Mouse (Mus musculus) kidney, postnatal 0 days (tissue): ENCODE results near the gene Thra. TPM values are rescaled to one million over a fixed set of nuclear protein-coding genes. Genes with fewer than 3 reads are reported as not detected.

Source experiments
- ATAC-seq: fragments of 200-750 bp; cut with Nextera tagmentation; replicated peaks from 2 replicates; pipeline ENCODE4 v1.8.0; 2017; ENCODE audit warnings: low read depth, moderate number of reproducible peaks, moderate TSS enrichment, moderate library complexity; ENCODE audit not compliant: low FRiP score
- DNase-seq: peaks from one replicate; pipeline ENCODE4 v3.0.0-alpha.2; 2016; ENCODE audit warnings: low spot score
- H3K27ac ChIP-seq: fragments of 300-500 bp; sonication (generic); 2 replicates; pipeline ENCODE4 v1.5.1; 2014; ENCODE audit warnings: mild to moderate bottlenecking
- H3K27me3 ChIP-seq: fragments of 300-500 bp; sonication (generic); 2 replicates; pipeline ENCODE4 v1.6.1; 2014; ENCODE audit warnings: low read length, mixed read lengths; ENCODE audit not compliant: insufficient read depth
- H3K36me3 ChIP-seq: fragments of 300-500 bp; sonication (generic); 2 replicates; pipeline ENCODE4 v1.6.1; 2014; ENCODE audit warnings: low read length, mixed read lengths; ENCODE audit not compliant: insufficient read depth
- H3K4me1 ChIP-seq: fragments of 300-500 bp; sonication (generic); replicated peaks from 2 replicates; pipeline ENCODE4 v1.6.1; 2014; ENCODE audit warnings: antibody characterized with exemption, low read length, mixed read lengths; ENCODE audit not compliant: insufficient read depth
- H3K4me2 ChIP-seq: fragments of 300-500 bp; sonication (generic); 2 replicates; pipeline ENCODE4 v1.6.1; 2014; ENCODE audit warnings: mild to moderate bottlenecking, low read length, moderate library complexity, mixed read lengths
- H3K4me3 ChIP-seq: fragments of 300-500 bp; sonication (generic); replicated peaks from 2 replicates; pipeline ENCODE4 v1.5.1; 2014; ENCODE audit warnings: low read depth, low read length
- H3K9ac ChIP-seq: fragments of 300-500 bp; sonication (generic); 2 replicates; pipeline ENCODE4 v1.6.1; 2014; ENCODE audit warnings: low read depth, low read length
- H3K9me3 ChIP-seq: fragments of 300-500 bp; sonication (generic); replicated peaks from 2 replicates; pipeline ENCODE4 v1.6.1; 2016; ENCODE audit warnings: low read length, inconsistent platforms, mixed read lengths
- CTCF ChIP-seq: IDR thresholded peaks from 2 replicates; pipeline ENCODE4 v1.5.1; 2016; ENCODE audit warnings: antibody characterized with exemption, low read depth, mild to moderate bottlenecking, moderate library complexity
- WGBS: fragments of 180-500 bp; shearing (Covaris S2); extraction: QIAGEN DNeasy Blood & Tissue Kit; methylation state at CpG from one replicate; pipeline ENCODE4 v1.1.7; 2014; 5-methylcytosine and 5-hydroxymethylcytosine counted together
- polyA plus RNA-seq: library from polyadenylated mRNA; unstranded; fragments of >200 nt; fragmentation: Nextera tagmentation; extraction: Ambion mirVana; gene quantifications from 2 replicates; pipeline ENCODE4 v1.2.1, GENCODE M21; 2015

The Thra gene
- polyA plus RNA-seq, 1 experiment from 2014 or later, result 26.1 TPM

DNA sequence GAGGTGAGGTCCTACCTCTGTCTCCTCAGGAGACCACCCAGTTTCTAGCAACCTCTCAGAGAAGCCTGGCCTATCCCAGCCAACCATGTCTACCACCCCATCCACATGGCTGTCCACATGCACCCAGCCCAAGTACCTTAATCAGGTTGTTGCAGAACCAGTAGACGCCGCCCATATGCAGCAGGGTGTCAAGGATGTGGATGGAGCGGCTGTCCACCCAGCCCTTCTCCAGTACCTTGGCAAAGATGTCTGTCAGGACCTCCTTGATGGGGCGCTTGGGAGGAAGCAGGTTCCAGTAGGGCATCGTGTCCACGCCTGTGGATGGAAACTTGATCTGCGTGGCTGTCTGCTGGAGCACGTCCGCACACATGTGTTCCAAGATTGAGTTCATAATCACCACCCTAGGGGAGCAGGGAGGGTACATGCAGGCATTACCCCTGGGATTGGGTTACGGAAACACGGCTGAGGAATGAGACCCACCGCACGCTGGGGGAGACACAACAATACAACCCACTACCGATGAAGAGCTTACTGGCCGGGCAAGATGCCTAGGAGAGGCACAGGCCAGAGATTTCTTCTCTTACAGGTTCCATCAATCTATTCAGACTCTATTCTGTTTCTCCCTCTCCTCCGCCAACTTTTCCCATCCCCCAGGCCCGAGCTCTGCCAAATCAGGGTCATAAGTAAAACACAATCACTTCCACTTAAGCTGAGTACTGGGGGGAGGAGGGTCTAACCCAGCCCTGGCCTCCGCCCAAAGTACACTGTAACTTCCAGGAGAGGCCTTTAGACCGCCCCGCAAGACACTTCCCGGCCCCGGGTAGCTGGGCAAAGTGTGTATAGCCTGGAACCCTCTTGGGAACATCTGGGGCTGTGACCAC lies 32.8 kb upstream of the Thra start:
- Histone ChIP-seq H3K36me3 (0 out of 2 replicates have a peak, but pooled peaks cover 22% of the 10 kb centered on the region), H3K9ac (peak overlapping the region; percentile 23; the same call in 1 of the 2 replicates), H3K4me1 (peaks cover 51% of the 10 kb centered on the region), H3K27me3 (no peaks in the 10 kb centered on the region), H3K4me3 (no peak overlapping the region), H3K27ac (peak overlapping the region; percentile 85), H3K4me2 (peak overlapping the region; percentile 8), H3K9me3 (no peaks in the 10 kb centered on the region)
- DNase-seq (peak; percentile 82), ATAC-seq (0 out of 2 replicates have a peak, but pooled peaks have one; percentile 20)
- WGBS, result 45% methylated on average over 22 of the region's 22 CpGs
- no peak for TF ChIP-seq CTCF

DNA sequence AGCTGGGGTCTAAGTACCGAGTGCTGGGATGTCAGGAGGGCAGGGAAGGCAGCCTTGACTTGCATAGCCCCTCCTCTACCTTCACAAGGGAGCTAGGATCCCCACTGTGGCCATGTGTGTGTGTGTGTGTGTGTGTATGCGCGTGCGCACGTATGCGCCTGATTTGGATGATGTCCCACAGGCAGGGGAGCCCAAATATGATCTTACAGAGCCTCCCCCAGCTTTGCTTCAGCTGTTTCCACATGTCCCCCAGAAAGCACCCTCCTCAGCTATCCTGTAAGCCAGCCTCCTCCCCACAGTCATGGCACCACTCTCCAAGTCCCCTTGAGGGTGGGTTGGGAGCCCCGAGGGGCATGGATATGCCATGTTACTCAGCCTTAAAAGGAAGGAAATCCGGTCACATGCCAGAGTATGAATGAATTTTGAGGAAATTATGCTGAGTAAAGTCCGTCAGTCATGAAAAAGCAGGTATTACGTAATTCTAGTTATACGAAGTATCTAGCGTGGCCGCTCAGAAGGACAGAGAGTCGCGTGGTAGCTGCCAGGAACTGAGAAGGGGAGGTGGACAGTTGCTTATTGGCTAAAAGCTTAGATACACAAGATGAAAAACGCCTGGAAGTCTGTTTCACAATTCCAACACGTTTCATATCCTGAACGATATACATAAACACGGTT lies 32.0 kb upstream of the Thra start:
- 46% methylated on average over 19 of the region's 19 CpGs for WGBS
- H3K9ac ChIP-seq, result peak overlapping the region; percentile 23; the same call in 1 of the 2 replicates
- peak; percentile 77 for DNase-seq
- TF ChIP-seq CTCF, result no peak
- H3K9me3 ChIP-seq, result no peaks in the 10 kb centered on the region
- H3K27me3 ChIP-seq, result no peaks in the 10 kb centered on the region
- H3K4me3 ChIP-seq, result no peak overlapping the region
- H3K4me1 ChIP-seq, result peaks cover 51% of the 10 kb centered on the region
- peak overlapping the region; percentile 8 for H3K4me2 ChIP-seq
- 0 out of 2 replicates have a peak, but pooled peaks cover 28% of the 10 kb centered on the region for H3K36me3 ChIP-seq
- peak overlapping the region; percentile 85 for H3K27ac ChIP-seq
- no peak for ATAC-seq

DNA sequence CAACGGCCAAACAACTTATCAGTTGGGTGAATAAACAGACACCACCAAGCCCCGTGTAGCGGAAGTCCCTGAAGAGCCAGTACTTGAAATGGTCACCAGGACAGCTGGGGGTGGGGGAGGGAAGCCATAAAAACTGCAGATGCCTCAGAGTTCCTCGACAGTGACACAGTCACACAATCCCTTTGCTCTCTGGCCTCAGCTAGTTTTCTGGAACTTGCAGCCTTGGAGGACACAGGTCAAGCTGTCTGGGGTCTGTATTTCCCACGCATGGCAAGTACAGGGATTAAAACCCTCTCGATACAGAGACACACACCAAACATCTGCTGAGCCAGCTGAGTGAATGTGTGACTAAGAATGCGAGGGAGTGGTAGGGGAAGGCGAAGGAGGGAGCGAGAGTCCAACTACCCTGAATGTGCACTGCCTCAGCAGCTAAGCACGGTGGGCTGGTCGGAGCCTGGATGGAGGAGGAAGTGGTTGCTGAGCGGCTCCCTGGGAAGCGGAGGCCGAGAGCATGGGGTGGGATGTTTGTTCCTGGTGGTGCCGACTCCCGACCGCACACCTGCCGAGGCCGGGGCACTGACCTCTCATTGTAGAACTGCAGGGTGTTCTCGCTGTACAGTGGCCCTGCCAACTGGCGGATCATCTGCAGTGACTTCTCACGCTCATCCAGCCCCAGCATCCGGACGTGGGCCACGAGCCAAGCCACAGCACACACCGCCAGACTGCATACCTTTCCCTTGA lies 31.3 kb upstream of the Thra start:
- H3K27ac ChIP-seq, result peak overlapping the region; percentile 85
- H3K27me3 ChIP-seq, result no peaks in the 10 kb centered on the region
- no peaks in the 10 kb centered on the region for H3K9me3 ChIP-seq
- H3K36me3 ChIP-seq, result 0 out of 2 replicates have a peak, but pooled peaks cover 31% of the 10 kb centered on the region
- ATAC-seq (peak; percentile 57), DNase-seq (peak; percentile 86)
- 17% methylated on average over 26 of the region's 26 CpGs for WGBS
- H3K4me3 ChIP-seq, result no peak overlapping the region
- H3K9ac ChIP-seq, result 0 out of 2 replicates have a peak overlapping the region, but pooled peaks have one; percentile 31
- peaks cover 53% of the 10 kb centered on the region for H3K4me1 ChIP-seq
- no peak for TF ChIP-seq CTCF
- peak overlapping the region; percentile 8; the same call in 1 of the 2 replicates for H3K4me2 ChIP-seq

DNA sequence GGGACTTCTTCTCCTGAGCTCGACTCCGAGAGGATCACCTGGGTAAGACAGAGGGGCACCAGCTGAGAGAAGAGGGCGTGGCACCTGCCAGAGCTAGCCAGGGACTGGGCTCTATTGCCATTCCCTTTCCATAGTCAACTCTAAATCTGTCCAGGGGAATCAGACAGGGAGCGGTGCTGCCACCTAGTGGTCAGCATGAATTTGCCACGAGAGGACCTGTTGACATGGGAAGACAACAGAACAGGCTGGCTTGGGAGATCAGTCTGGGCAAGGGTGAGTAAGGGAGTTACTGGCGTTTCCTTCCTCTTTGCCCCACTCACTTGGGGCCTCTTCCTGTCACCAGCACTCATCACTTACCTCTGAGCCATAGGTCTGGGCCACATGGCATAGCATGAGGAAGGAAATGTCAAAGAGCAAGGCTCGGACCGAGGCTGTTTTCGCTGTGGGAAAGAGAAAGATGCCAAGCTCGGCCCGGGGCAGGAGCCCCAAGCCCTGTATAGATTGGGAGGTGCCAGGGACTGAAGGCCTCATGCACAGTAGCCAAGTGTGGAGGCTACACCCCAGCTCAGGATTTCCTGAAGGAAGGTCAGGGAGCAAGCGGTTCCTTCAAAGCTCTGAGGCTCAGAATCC lies 29.9 kb upstream of the Thra start:
- Histone ChIP-seq H3K4me3 (no peak overlapping the region), H3K4me2 (no peak overlapping the region; the same call in 1 of the 2 replicates), H3K9ac (0 out of 2 replicates have a peak overlapping the region, but pooled peaks have one; percentile 1), H3K36me3 (0 out of 2 replicates have a peak, but pooled peaks cover 22% of the 10 kb centered on the region), H3K9me3 (no peaks in the 10 kb centered on the region), H3K27ac (peak overlapping the region; percentile 85), H3K4me1 (peaks cover 43% of the 10 kb centered on the region), H3K27me3 (no peaks in the 10 kb centered on the region)
- DNase-seq (peak; percentile 94), ATAC-seq (peak; percentile 23)
- 38% methylated on average over 12 of the region's 12 CpGs for WGBS
- TF ChIP-seq CTCF, result peak; percentile 97

DNA sequence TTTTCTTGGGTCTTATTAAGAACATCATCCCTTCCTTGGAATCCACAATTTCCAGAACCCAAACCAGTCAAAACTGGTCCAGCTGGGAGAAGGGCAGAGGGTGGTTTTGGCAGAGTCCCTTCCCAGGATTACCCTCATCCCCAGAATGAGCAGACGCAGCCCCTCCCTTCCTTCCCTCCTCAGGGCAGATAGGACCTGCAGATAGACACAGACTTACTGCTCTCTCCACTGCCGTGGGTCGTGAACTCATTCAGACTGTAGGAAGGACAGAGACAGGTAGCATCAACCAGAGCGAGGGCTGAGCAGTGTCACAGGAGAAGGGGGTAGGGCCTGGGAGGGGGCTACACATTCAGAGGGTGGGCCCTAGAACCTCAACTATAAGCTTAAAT lies 29.4 kb upstream of the Thra start:
- ATAC-seq (no peak), DNase-seq (no peak)
- 0 out of 2 replicates have a peak overlapping the region, but pooled peaks have one; percentile 1 for H3K9ac ChIP-seq
- H3K4me1 ChIP-seq, result peaks cover 42% of the 10 kb centered on the region
- H3K36me3 ChIP-seq, result 0 out of 2 replicates have a peak, but pooled peaks cover 21% of the 10 kb centered on the region
- no peak overlapping the region; the same call in 1 of the 2 replicates for H3K4me2 ChIP-seq
- H3K27me3 ChIP-seq, result no peaks in the 10 kb centered on the region
- no peak overlapping the region for H3K4me3 ChIP-seq
- no peaks in the 10 kb centered on the region for H3K9me3 ChIP-seq
- H3K27ac ChIP-seq, result peak overlapping the region; percentile 51
- WGBS, result 74% methylated on average over 4 of the region's 4 CpGs
- TF ChIP-seq CTCF, result no peak
